Mouse (Mus musculus): Measurements from ENCODE around the gene Pja2. TPM values are rescaled to one million over a fixed set of nuclear protein-coding genes. Genes with fewer than 3 reads are reported as not detected.
"Not testable (repeated sequence)": the region's sequence is repeated elsewhere in the genome, so short reads cannot be mapped to it uniquely, and the experiment has no call there.

Pja2 gene
- polyA plus RNA-seq, 1 experiment from 2014 or later = 88.4 TPM

- TF ChIP-seq CTCF (IDR thresholded peaks at IDR 0.05) = no peak
- POLR2A ChIA-PET = no interaction called here
- H3K27me3 ChIP-seq = no peaks in the 10 kb centered on the region
- DNase-seq (ENCODE audit: low read depth, low spot score) (peak; percentile 50), ATAC-seq (peak; percentile 3)
- CTCF ChIA-PET = interaction anchor here (1.1 kb wide), 1 partner anchor 41 kb away, joined by 4 read pairs; no protein-coding TSS in a partner anchor
- in situ Hi-C loops (cut with MboI; ENCODE audit: low pct_unique_long_range_greater_than_20kb) = no loop called here
Measured at GRCm38 (mm10) chr17:64333956-64334355, 2.2 kb upstream of the Pja2 start.

DNA sequence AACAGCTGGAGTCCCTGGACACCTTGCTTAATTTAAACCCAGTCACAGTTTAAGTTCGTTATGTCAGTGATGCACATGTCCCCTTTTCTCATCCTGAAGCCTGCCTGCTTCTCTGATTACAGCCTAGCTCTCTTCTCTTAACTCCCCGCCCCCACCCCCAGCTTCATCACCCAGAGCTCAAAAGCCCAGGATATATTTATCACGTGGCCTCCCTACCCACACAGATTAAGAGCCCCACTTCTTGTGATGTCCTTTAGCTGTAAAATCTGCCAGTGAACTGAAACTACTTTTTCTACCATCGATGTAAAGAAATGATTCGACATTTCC is 1.0 kb upstream of the Pja2 start:
- no peaks in the 10 kb centered on the region for H3K27me3 ChIP-seq
- DNase-seq (ENCODE audit: low read depth, low spot score) (no peak), ATAC-seq (no peak)
- in situ Hi-C loops (cut with MboI; ENCODE audit: low pct_unique_long_range_greater_than_20kb) = no loop called here
- ChIA-PET CTCF (no interaction called here), POLR2A (no interaction called here)
- TF ChIP-seq CTCF (IDR thresholded peaks at IDR 0.05) = no peak

DNA sequence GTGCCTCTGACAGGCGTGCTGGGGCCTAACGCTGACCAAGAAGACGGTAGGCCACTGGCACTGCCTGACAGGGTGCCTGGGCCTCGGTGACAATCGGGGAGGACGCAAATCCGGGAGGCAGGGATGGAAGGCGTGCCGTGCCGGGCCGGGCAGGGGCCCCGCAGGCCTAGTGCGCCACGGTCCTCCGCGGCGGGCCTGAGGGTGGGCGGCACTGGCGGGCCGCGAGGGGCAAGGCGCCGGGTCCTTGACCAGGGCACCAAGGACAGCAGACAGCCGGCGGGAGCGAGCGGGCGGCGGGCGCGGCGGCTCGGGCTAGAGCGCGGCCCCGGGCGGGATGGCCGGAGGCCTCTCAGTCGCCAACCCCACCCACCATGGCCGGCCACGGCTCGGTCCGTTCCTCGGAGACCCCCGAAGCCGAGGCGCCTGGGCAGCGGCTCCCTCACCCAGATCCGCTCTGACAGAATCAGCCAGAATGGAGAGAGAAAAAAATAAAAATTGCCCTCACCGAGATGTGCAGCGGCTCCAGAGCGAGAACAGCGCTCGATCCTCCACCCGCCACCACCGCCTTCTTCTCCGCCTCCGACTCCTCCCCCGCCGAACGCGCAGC is 322 bp downstream of the Pja2 start:
- DNase-seq (ENCODE audit: low read depth, low spot score) (no peak), ATAC-seq (peak; percentile 14)
- in situ Hi-C loops (cut with MboI; ENCODE audit: low pct_unique_long_range_greater_than_20kb) = no loop called here
- ChIA-PET POLR2A (no interaction called here), CTCF (no interaction called here)
- no peaks in the 10 kb centered on the region for H3K27me3 ChIP-seq
- TF ChIP-seq CTCF (IDR thresholded peaks at IDR 0.05) = no peak

DNA sequence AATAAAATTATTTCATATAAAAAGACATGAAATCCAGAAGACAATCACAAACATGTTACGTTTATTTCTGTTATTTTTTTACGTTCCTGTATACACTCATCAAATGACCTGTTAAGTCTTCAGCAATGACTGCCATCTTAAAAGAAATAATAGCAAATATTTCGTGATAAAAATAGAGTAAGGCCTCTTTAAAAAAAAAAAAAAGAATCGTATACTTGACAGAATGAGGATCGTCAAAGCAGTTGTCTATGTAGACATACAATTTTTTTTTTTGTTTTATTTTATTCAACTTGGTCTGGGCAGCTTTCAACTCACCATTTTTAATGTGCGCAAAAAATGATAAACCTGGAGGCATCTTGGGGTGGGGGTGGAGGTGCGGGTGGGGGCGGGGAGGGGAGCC is 831 bp downstream of the Pja2 start:
- POLR2A ChIA-PET = interaction anchor here (0.6 kb wide), 1 partner anchor 38 kb away, joined by 3 read pairs; no protein-coding TSS in a partner anchor
- DNase-seq (ENCODE audit: low read depth, low spot score) = no peak
- in situ Hi-C loops (cut with MboI; ENCODE audit: low pct_unique_long_range_greater_than_20kb) = no loop called here
- CTCF ChIA-PET = no interaction called here
- ATAC-seq = no peak
- no peaks in the 10 kb centered on the region for H3K27me3 ChIP-seq
- no peak for TF ChIP-seq CTCF (IDR thresholded peaks at IDR 0.05)

DNA sequence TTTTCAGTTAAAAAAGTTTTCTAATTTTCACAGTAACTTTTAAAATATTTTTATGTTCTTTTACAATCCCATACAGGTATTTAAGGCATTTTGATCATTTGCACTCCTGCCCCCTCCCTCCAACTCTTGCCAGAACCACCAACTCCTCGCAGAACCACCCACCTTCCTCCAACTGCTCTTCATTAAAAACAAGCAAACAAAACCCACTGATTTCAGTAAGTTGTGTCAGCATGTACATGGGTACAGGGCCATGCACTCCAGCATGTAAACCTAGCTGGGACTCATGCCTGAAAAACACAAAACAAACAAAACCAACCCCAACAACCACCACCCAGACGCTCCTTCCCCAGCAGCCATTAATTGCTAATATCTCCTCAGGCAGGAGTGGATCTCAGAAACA is 7.2 kb downstream of the Pja2 start:
- DNase-seq (ENCODE audit: low read depth, low spot score) (no peak), ATAC-seq (no peak)
- no peak for TF ChIP-seq CTCF (IDR thresholded peaks at IDR 0.05)
- ChIA-PET CTCF (interaction anchor here (1.1 kb wide), 1 partner anchor 8 kb away, joined by 4 read pairs; no protein-coding TSS in a partner anchor), POLR2A (no interaction called here)
- no peaks in the 10 kb centered on the region for H3K27me3 ChIP-seq
- in situ Hi-C loops (cut with MboI; ENCODE audit: low pct_unique_long_range_greater_than_20kb) = no loop called here

DNA sequence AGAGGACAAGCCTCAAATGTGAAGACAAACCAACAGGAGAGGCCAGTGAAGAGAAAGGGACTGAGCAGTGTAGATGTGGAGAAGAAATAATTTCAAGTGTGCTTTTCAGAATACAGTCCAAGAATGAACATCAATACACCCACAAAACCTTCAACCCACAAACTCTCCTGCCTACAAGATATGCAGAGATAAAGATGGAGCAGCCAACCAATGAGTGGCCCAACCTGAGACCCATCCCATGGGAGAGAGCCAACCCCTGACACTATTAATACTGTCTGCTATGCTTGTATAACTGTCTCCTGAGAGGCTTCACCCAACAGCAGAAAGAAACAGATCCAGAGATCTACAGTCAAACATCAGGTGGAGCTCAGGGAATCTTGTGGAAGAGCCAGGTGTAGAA is 16.3 kb downstream of the Pja2 start:
- TF ChIP-seq CTCF (IDR thresholded peaks at IDR 0.05) = no peak
- POLR2A ChIA-PET = no interaction called here
- CTCF ChIA-PET = no interaction called here
- in situ Hi-C loops (cut with MboI; ENCODE audit: low pct_unique_long_range_greater_than_20kb) = no loop called here
- no peak for ATAC-seq
- DNase-seq (ENCODE audit: low read depth, low spot score) = no peak
- H3K27me3 ChIP-seq = no peaks in the 10 kb centered on the region

- CTCF ChIA-PET; H3K27me3 ChIP-seq; DNase-seq (ENCODE audit: low read depth, low spot score); ATAC-seq; in situ Hi-C loops (cut with MboI; ENCODE audit: low pct_unique_long_range_greater_than_20kb): not testable (repeated sequence)
- POLR2A ChIA-PET = interaction anchor here (0.7 kb wide), 1 partner anchor 83 kb away, joined by 3 read pairs; no protein-coding TSS in a partner anchor
Measured at GRCm38 (mm10) chr17:64314523-64314922, 17.2 kb downstream of the Pja2 start.

DNA sequence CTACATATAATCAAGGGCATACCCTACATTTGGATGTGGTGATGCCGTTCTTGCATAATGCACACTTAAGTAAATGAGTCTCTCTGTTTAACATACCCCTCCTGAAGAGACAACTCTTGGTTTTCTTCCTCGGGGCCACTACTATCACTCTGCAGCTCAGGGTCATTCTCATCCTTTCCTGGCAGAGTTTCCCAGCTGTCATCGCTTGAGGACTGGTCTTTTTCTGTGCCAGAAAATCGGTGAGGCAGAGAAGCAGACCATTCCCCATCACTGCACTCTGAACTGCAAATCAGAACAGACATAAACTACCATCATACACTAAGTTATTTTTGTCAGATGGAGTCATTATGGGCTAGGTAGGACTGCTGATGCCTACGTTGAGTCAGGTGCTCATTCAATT is 34.1 kb downstream of the Pja2 start:
- CTCF ChIA-PET = no interaction called here

GRCm38 (mm10) chr17:64292740-64293139 is 39.0 kb downstream of the Pja2 start:
- no peaks in the 10 kb centered on the region for H3K27me3 ChIP-seq
- in situ Hi-C loops (cut with MboI; ENCODE audit: low pct_unique_long_range_greater_than_20kb) = no loop called here
- ATAC-seq (no peak), DNase-seq (ENCODE audit: low read depth, low spot score) (no peak)
- ChIA-PET CTCF (interaction anchor here (0.6 to 0.9 kb wide), 2 partner anchors 18 to 172 kb away, joined by 3 read pairs; no protein-coding TSS in a partner anchor), POLR2A (no interaction called here)
- no peak for TF ChIP-seq CTCF (IDR thresholded peaks at IDR 0.05)

More for the DNA sequence above, 34.1 kb downstream of the Pja2 start:
- in situ Hi-C loops (cut with MboI; ENCODE audit: low pct_unique_long_range_greater_than_20kb) = no loop called here
- DNase-seq (ENCODE audit: low read depth, low spot score) (no peak), ATAC-seq (no peak)
- no peaks in the 10 kb centered on the region for H3K27me3 ChIP-seq
- TF ChIP-seq CTCF (IDR thresholded peaks at IDR 0.05) = no peak
- POLR2A ChIA-PET = no interaction called here

DNA sequence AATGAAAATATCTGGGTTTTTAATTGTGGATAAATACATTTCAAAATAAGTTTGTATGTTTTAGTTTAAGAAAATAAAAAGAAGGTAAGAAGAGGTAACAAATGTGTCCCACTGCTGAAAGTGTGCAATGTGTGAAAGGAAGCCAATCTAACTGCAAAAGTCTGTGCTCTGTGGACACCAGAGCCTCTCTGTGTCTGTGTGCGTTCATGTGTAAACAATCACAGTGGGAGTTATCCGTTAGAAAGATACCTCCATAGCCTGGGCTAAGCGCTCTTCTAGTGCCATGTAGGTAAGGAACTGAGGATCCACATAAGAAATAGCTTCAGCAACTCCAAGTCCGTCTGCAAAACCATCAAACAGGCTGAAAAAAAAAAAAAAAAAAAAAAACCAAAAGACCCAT is 42.0 kb downstream of the Pja2 start:
- in situ Hi-C loops (cut with MboI; ENCODE audit: low pct_unique_long_range_greater_than_20kb) = no loop called here
- H3K27me3 ChIP-seq = no peaks in the 10 kb centered on the region
- no peak for TF ChIP-seq CTCF (IDR thresholded peaks at IDR 0.05)
- ATAC-seq (no peak), DNase-seq (ENCODE audit: low read depth, low spot score) (no peak)
- ChIA-PET POLR2A (interaction anchor here (0.6 kb wide), 1 partner anchor 9 kb away, joined by 4 read pairs; no protein-coding TSS in a partner anchor), CTCF (no interaction called here)

DNA sequence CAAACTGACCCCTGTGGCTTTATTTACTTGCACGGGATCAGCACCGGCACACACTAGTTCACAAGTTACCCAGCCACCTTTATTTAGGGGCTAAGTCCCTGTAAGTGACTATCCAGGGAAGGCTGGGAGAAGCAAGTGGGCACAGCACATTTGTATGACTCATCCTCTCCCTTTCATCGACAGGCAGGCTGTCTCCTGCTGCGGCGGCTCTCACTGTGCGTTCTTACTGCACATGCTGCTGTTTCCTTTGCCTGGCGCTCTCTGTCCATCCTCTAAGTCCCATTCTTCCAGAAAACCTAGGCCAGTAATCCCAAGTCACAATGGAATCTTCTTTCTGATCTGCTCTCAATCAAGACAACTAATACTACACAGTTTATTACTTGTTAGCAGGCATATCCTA is 43.7 kb downstream of the Pja2 start:
- in situ Hi-C loops (cut with MboI; ENCODE audit: low pct_unique_long_range_greater_than_20kb) = no loop called here
- no peaks in the 10 kb centered on the region for H3K27me3 ChIP-seq
- TF ChIP-seq CTCF (IDR thresholded peaks at IDR 0.05) = no peak
- ATAC-seq (no peak), DNase-seq (ENCODE audit: low read depth, low spot score) (no peak)
- POLR2A ChIA-PET = interaction anchor here (1.2 kb wide), 1 partner anchor 12 kb away, joined by 4 read pairs; no protein-coding TSS in a partner anchor
- CTCF ChIA-PET = interaction anchor here (1.3 to 1.5 kb wide), 3 partner anchors 11 to 60 kb away, joined by 3 to 5 read pairs (median 4); no protein-coding TSS in a partner anchor

DNA sequence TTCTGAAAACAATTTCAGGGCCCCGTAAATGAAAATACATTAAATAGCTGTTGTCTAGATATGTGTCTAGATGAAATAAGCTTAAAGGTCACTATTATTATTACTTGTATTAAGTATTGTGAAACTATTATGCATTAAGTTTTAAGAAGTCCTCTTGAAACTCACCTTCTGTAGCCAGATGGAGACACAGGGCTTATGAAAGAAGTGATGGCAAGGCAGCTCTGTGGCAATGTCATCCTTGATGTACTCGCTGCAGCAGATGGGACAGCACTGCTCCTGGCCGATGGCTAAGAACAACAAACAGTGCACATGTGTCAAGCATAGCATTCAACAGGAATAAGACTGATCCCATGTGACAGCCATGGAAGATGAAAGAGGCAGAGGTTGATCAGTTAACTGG is 44.9 kb downstream of the Pja2 start:
- DNase-seq (ENCODE audit: low read depth, low spot score) = no peak
- no peaks in the 10 kb centered on the region for H3K27me3 ChIP-seq
- in situ Hi-C loops (cut with MboI; ENCODE audit: low pct_unique_long_range_greater_than_20kb) = no loop called here
- POLR2A ChIA-PET = no interaction called here
- no peak for ATAC-seq
- CTCF ChIA-PET = no interaction called here
- no peak for TF ChIP-seq CTCF (IDR thresholded peaks at IDR 0.05)

DNA sequence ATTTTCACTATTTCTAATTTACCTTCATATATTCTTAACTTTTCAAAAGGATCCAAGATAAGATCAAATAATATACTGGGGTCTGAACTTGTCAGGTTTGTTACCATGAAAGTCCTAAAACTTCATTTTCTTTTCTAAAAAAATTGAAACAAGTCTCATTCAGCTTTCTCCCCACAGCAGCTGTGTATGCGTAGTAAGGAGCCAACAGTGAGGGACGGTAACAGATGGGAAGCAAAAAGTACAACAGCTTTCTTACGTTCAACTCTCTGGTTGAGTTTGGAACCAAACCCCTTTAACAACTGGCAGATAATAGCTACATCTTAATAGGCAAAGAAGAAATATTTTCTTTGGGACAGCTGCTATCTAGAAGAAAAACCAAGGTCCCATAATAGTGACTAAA is 50.3 kb downstream of the Pja2 start:
- in situ Hi-C loops (cut with MboI; ENCODE audit: low pct_unique_long_range_greater_than_20kb); ATAC-seq; POLR2A ChIA-PET; H3K27me3 ChIP-seq; DNase-seq (ENCODE audit: low read depth, low spot score): not testable (repeated sequence)
- CTCF ChIA-PET = interaction anchor here (1.0 to 1.4 kb wide), 3 partner anchors 9 to 21 kb away, joined by 3 to 4 read pairs (median 3); no protein-coding TSS in a partner anchor

All from Patski (cell line).